Mouse (Mus musculus): ENCODE results near the gene Aox4.

Aox4 gene

DNA sequence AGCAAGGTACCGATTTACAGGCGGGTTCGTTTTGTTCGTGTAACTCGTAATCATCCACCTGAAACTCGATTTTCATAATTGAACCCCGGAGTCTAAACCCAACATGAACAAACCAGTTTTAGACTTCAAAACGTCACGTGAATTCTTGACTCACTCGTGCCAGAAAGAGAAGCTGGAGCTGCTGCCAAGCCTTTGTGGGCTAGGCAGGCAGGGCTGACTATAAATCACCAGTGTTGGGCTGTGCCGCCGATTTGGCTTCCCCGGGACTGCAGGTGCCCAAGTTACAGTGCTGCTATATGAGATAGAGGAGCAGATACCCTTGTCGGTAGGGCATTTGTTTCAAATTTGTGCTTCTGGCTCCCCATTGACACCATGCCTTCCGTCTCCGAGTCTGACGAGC, at the start of gene Aox4:
Aox4 (plus strand) TSS at position 195 of the 400 bp plus-strand sequence.
- DNase-seq, result peak; percentile 32

DNA sequence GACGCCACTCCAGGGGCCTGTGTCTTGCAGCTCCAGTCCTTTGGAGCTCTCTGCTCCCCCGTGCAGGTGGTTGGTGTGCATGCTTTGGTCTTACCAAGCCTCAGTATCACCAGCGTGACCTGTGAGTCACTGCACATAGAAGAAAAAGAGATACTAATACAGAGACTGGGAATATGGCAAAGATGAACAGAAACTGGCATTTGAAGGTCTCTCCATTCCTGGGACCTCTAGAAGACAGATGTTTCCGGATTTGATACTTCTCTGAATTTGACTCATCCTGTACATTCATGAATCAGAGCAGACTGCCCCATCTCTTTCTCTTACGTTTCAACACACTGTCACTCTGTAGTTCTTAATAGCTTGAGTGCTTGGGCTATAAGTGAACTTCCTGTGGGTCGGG, 40.3 kb upstream of the Aox4 start:
- DNase-seq, result no peak

DNA sequence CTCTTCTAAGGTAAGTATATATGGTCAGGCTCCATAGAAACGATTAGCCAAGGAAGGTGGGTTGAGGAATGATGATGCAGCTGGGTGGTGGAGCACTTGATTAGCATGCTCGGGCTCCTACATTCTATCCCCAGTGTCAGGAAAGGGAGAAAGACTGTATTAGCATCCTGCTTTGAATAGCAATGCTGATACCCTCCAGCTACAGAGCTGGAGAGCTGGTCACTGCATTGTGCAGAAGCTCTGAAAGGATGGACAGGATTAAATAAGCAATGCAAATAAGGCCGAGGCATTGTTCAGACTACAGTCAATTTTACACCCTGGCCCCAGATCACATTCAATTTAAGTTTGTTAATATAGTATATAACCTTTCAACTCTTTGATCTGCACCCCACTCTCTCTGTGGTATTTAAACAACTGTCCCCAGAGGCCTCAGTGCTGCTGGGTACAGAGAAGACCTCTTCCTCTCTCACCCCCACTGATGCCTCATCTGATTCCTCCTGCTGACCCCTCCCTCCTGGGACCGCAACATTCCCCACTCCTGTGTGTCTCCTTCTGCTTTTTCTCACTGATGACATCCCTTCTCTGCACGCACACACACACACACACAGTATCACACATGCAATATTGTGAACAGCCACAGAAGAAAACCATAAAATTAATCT, 21.6 kb upstream of the Aox4 start:
- DNase-seq, result no peak

DNA sequence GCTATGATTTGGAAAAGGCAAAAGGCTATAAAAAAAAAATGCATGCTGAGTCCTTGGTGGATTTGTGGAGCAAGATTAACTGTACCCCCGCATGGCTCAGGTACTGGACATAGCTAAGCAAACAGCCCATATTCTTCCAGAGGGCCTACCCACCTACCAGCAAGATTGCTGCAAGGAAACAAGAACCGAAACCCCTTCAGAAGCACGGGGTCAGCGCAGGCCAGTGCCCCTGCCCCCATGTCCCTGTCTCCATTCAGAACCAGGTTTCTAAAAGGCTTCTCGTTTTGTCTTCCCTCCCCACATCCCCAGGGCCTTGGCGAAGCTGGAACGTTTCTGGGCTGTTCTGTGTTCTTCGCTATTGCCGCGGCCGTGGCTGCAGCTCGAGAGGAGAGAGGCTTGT, 15.9 kb upstream of the Aox4 start:
- no peak for DNase-seq

DNA sequence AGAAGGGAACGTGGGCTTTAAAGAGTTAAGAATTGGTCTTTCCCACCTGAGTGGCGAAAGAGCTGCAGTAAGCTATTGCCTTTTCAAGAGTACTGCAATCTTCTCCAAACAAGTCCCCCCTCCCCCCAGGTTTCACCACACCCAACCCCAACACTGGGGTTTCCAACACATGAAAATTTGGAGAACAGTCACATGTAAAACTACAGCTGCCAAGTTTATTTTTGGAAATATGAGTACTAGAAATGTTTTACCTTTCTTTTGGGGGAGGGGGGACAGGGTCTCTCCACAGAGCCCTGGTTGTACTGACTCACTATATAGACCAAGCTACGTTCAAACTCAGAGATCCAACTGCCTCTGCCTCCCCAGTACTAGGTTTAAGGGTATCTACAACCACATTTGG, 15.2 kb upstream of the Aox4 start:
- no peak for DNase-seq

DNA sequence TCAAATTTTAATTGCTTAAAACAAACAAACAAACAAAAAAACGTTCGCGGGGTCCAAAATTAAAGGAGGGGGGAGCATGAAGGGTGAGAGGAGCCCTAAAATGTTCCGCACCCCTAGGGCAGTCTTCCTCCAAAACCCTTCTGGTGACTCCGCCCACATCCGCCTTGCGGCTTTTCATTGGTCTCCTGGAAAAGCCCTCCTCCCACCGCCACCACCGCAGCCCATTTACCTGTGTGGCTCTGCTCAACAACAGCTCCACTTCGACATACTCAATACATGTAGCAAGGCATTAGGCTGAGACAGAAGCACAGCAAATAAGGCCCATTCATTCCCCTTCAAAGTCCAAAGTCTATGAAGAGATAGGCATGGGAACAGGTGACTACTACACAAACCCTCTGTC, 14.7 kb upstream of the Aox4 start:
- DNase-seq, result no peak

DNA sequence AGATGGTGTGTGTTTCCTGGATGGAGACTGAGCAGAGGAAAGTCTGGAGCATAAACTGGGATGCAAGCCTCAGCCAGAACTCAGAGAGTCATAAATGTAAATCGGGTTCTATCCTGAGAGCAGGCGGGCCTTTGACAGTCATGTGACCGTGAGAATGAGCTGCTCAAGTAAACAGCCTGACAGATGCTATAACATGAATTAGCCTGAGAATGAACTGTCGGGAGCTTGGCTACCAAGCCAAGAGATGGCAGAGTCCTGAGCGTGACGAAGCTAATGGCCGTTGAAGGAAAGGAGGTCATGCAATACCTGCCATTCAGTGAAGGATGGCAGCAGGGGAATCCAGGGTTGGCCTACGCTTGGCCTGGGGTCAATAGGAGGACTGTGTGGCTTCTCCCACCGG, 13.2 kb upstream of the Aox4 start:
- no peak for DNase-seq

DNA sequence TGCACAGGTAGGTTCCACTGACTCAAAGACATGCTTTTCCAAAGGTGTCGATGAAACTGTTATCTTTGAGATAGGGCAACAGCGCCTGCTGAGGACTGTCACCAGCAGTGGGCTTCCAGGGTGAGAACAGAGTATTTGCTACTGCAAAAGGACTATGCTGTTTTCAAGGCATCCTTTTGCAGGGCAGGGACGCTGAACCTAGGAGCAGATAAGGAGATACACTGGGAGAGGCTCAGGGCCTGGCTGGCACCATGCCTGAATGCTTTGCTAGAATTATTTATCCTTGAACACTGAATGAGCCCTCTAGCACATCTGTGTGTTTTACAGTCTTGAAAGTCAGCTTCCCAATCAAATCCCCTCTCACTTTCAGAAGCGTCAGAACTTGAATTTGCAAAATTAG, 11.8 kb upstream of the Aox4 start:
- DNase-seq, result no peak

DNA sequence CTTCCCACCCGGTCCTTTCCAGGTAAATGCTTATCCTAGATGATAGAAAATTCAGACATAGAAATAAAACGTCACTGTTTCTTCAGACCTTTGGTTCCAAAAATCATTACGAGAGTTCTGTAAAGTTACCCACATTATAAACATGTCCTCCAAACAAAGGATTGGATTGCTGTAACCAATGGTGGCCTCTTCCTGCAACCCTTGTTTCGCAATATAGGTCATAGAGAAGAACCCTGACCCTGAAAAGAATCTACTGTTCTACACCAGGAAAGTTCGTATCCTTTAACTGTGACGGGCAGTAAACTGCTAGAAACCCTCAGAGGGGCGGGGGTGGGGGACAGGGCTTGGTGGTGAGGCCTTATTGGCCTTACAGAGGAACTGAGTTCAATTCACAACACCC, 2.6 kb downstream of the Aox4 start:
- no peak for DNase-seq

DNA sequence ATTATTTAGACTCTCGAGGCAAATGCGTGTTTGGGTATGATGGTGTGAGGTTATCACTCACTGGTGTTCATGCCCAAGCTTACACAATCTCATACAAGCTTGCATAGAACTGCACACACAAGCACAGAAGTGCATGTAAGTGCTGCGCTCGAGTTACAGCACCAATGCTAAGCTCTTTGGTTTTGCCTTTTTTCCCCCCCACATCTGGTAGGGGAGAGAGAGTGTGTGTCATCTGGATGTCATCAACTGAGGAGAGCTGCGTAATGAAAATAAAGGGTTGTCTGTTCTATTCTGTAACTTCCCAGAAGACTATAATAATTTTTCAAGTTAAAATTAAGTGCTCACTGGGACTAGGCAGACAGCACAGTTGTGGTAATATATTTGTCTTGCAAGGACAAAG, 3.6 kb downstream of the Aox4 start:
- DNase-seq, result no peak

DNA sequence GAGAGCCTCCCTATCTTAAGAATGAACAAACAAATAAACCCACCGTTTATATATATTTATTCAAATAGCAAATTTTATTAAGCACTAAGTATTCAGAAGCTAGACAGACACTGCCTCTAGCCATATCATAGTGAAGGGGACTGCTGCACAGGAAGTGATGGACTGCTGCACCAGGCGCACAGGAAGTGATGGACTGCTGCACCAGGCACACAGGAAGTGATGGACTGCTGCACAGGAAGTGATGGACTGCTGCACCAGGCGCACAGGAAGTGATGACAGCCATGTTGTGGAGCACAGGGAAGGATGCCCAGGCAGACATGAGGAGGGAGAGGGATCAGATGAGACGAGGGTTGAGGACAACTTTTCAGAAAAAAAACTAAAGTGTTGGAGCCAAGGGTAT, 5.2 kb downstream of the Aox4 start:
- no peak for DNase-seq

DNA sequence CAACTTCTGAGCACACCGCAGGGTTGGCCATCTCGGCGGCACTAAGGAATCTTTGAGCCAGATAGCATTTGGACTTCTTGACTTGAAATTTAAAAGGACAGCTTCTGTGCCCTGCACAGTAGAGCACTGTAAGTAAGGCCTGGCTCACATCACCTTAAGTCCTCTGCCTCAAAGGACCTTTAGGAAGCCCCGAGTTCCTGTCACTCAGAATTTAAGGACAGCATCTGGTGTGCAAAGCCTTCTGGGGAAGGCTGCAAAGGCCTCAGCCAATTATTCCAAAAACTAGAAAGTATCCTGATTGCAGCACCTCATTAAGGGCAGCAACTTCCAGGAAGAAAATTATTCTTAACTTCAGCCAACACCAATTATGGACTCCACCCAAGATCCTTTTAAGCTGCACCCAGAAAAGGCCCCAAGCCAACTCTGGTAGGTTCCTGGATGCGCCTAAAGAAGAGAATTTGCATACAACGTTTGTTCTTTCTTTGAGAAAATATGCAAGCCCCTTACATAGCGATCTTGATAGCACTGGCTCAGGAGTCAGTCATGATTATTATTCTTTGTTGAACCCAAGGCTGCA, 5.8 kb downstream of the Aox4 start:
- DNase-seq, result no peak

DNA sequence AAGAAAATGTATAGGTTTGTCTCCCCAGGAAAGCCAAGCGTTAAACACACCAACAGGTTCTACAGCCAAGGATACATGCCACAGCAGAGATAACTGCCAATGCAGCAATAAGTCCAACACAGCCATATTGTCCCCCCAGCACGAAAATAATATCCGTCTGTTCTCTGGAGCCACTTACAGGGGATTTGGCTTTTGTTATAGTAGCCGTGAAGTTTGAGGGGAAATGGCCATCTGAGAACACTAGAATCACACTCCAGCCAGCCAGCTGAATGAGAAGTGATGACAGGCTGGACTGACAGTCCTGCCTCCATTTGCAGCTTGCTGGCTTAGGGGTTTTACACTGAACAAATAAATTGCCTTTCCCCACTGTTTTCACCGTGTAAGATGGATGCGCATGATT, 10.9 kb downstream of the Aox4 start:
- DNase-seq, result no peak

DNA sequence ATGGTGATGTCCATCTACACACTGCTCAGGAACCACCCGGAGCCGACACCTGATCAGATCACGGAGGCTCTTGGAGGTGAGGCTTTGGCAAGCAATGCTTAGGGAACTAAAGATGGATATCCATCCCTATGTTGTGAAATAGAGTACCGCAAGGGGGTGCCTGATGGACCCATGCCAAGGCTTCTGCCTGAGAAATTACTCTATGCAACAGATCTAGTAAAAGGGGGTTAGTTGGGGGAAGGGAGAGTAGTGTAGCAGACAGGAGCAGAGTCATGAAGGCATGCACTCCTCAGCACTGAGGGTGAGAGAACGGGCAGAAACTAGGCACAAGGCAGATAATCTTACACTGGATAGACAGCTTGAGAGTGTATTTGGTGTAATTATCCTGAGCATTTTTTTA, 11.7 kb downstream of the Aox4 start:
- no peak for DNase-seq

DNA sequence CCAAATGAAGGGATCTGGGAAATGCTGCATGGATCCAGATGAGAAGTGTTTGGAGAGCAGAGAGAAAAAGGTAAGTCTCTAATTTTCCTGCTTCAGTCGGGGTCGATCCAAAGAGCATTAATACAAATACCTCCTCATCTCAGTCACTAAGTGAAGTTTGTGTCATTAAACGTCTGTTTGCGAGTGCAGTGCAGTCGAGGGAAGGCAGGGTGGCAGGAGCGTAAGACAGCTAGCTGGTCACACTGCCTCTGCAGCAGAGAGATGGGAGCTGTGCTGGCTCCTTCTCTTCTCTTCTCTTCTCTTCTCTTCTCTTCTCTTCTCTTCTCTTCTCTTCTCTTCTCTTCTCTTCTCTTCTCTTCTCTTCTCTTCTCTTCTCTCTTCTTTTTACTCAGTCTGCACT, 17.9 kb downstream of the Aox4 start:
- DNase-seq, result no peak

DNA sequence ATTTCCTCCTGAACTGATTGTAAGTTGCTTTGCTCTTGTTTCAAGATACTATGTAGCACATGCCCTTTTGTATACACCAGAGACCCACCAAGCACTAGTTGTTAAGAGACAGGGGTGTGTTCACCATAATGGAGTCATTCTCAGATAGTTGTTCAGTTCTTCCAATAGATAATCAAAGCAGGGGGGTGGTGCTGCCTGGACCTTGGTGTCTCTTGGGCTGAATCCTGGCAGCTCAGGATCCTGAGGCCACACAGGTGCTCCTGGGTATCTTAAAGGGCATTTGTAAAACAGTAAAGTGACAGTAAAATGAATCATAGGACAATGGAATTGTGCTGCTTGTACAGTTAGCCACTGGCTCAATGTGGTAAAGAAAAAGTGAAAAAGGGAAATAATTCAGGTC, 18.7 kb downstream of the Aox4 start:
- DNase-seq, result no peak

DNA sequence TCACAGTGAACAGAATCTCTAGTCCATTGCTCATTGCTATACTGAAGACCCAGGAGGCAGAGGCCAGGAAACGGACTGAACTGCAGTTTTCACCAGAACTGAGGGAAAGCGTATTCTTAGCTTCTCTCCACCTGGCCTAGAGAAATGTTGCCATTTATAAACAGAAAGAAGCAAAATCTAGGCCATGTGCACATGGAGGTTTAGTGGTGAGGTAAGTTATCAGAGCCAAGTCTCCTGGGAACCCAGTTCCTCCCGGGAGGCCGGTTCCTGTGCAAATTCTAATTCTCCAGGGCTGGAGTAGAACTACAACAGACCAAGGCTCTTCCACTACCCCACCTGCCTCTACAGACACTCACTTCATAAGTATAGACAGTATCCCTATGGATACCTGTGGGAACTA, 19.6 kb downstream of the Aox4 start:
- DNase-seq, result no peak

DNA sequence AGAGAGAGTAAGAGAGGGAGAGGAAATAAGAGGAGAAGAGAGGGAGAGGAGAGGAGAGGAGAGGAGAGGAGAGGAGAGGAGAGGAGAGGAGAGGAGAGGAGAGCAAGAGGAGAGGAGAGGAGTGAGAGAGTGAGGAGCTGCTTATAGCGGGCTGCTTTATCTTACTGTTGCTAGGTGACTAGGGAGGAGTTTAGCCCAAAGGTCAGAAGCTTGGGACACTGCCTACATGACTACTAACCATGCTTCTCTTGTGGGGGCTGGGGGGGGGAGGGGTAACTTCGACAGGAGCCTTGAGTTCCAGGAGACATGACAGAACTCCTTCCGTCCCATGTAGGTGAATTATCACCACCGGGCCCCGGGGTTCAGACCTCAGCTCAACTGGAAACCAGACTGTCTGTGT, 20.3 kb downstream of the Aox4 start:
- no peak for DNase-seq

DNA sequence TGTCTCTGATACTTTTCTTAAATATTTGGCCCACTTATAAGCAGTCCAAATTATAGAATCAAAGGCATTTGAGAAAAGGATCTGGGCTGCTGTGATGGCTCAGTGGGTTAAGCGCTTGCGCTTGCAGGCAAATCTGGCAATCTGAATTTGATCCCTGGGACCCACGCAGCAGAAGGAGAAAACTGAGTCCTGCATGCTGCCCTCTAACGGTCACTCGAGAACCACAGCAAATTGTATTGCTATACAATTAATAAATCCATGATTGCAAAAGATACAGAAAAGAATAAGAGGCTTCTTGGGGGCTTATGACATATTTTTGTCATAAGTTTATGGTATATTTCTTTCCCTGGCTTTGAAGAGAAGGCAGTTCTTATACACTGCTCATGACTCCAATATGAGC, 25.2 kb downstream of the Aox4 start:
- no peak for DNase-seq

DNA sequence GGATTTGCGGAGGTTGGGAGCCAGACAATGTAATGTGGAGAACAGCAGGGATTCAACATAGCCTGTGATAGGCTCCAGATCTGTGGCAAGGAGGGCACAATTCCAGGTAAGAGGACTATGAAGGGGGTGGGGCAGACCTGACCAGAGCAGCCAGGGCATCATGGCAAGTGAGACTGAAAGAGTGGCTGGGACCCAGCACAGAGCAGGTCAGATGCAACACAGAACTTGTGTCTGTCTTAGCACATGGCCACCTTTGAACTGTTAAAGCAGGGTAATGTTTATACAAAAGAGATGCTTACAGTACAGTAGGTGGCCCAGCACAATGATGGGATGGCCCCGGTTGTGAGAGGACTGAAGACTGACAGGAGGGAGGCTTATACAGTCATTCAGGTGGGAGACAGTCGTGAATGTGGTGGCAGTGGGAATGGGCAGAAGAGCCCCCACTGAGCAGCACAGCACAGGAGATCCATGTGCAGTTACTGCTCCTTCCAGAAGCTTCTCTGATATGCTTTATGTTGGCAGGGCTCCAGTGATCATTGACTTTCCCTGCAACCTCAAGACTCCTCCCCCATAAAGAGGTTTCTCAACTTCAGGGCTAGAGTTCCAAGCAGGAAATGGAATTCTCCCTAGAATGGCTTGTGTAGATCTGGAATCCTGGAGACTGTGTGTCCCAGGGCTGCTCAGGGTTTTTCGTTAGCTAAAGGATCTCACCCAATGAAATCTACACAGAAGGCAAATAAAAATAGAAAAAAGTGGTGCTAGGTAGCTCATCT, 27.5 kb downstream of the Aox4 start:
- DNase-seq, result no peak

DNA sequence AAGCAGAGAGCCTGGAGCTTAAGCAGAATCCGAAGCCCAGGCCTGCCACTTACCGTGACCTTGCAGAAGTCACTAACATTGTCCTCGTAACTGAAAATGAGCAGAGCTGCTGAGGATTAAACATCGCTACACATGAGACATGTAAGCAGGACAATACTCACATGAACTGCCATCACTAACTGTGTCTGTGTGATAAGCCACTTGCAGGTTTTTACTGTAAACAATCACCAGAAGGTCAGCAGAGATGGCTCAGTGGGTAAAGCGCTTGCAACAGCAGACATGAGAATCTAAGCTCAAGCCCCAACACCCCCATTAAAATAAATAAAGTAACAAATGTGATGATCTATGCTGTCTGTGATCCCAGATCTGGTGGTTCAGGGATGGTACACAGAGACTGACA, 28.2 kb downstream of the Aox4 start:
- no peak for DNase-seq

DNA sequence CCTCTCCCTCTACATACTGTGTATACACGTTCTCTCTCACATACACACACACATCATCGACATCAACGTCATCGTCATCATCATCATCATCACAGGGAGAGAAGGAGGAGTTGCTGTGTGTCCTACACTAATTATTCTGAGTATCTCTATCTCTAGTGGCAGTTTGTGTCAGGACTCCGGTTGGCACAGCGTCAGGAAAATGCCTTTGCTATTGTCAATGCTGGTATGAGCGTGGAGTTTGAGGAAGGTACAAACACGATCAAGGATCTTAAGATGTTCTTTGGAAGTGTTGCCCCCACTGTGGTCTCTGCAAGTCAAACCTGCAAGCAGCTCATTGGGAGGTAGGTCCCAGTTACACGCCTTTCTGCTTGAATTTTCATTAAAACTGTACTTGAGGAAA, 28.8 kb downstream of the Aox4 start:
- DNase-seq, result no peak

DNA sequence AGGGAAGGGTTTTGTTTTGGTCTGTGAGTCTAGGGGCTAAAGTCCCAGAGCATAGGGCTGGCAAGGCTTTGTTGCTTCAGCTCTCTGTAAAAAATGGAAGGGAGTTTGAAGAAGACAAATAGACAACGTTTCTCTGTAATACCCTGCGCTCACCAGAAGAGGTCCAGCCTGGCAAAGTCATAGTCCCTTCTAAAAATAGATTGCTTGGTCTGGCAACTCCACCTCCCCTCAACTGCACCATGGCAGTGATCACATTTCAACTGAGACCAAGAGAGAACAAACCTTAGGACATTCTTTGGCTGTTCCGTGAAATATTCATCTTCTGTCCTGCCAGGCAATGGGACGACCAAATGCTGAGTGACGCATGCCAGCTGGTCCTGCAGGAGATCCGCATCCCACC, 30.1 kb downstream of the Aox4 start:
- no peak for DNase-seq

DNA sequence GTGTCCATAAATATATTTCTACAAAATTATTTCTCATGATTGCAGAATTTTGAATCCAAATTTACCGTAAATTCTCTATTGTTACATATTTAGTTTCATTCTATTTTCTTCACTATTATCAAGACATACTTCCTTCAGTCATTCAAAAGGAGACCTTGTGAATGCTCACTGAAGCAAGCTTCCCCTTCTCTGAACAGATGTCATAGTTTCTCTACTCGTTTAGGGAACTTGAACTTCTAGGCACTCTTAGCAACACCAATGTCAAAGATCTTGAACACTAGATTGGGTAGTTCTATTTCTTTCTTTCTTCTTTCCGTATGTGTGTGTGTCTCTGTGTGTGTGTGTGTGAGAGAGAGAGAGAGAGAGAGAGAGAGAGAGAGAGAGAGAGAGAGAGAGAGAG, 34.3 kb downstream of the Aox4 start:
- no peak for DNase-seq

DNA sequence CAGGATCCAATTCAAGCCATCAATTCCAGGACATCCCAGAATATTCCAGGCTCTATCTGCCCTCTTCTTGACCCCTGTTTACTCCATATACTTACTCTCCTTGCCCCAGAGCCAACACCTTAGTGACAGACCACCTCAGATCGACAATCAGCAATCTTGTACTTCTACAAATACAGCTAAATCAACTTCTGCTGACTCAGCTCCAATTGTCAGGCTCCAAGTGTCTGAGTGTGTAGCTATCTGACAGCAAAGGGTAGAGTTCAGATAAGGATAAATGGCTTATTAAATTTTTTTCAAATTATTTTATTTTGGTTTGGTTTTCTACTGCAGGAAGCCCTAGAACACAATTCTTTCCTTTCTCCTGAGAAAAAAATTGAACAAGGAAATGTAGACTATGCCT, 38.3 kb downstream of the Aox4 start:
- no peak for DNase-seq
